Mouse (Mus musculus) liver, adult 2 months (tissue): ENCODE data around the gene Mtrf1l.

ENCODE experiments used
- CTCF ChIP-seq: fragments of 200-500 bp; IDR thresholded peaks from 2 replicates; pipeline ENCODE4 v1.5.1; 2011; ENCODE audit warnings: low read depth, low read length, control low read depth
- POLR2A ChIP-seq: fragments of 200-500 bp; IDR thresholded peaks from 2 replicates; pipeline ENCODE4 v1.6.1; 2011; ENCODE audit warnings: low read length, control low read depth; ENCODE audit not compliant: insufficient read depth; ENCODE audit errors: extremely low read depth

GRCm38 (mm10) chr10:5798069-5798468 is 25.6 kb downstream of the Mtrf1l start:
- TF ChIP-seq POLR2A: no peak
- TF ChIP-seq CTCF: no peak
